Mouse (Mus musculus) CH12.LX (cell line): ENCODE results near the gene Mavs. TPM values are rescaled to one million over a fixed set of nuclear protein-coding genes. Genes with fewer than 3 reads are reported as not detected.
A peak's percentile ranks its signal among the peaks of the same experiment; 100 is the strongest.

ENCODE experiments used
- DNase-seq: peaks from one replicate; pipeline ENCODE4 v3.0.0-alpha.2; 2013; ENCODE audit errors: extremely low read depth
- H3K27ac ChIP-seq: 2 replicates; pipeline ENCODE4 v1.5.1; 2012; ENCODE audit warnings: low read depth, mild to moderate bottlenecking, control low read depth, moderate library complexity; ENCODE audit not compliant: insufficient read depth
- H3K27me3 ChIP-seq: replicated peaks from 2 replicates; pipeline ENCODE3; 2012; ENCODE audit warnings: inconsistent platforms
- H3K36me3 ChIP-seq, 2 experiments: replicated peaks in 1 of 2; 2 replicates each; pipeline versions ENCODE3 to v1.6.1; 2012; ENCODE audit warnings: inconsistent platforms in 1 of 2, low read length in 1 of 2, mild to moderate bottlenecking in 1 of 2, mixed read lengths in 1 of 2, moderate library complexity in 1 of 2; ENCODE audit not compliant: control insufficient read depth in 1 of 2, insufficient read depth in 1 of 2
- H3K4me1 ChIP-seq, 2 experiments: 2 replicates each; pipeline ENCODE4 v1.6.1; 2012; ENCODE audit warnings: inconsistent platforms in 1 of 2, moderate library complexity in 1 of 2; ENCODE audit not compliant: insufficient read depth in 2 of 2, control insufficient read depth in 1 of 2
- H3K4me2 ChIP-seq: 2 replicates; pipeline ENCODE4 v1.6.1; 2012; ENCODE audit warnings: low read depth, mild to moderate bottlenecking, control low read depth; ENCODE audit not compliant: poor library complexity, insufficient read depth, severe bottlenecking
- H3K4me3 ChIP-seq, 3 experiments: fragments of 150-350 bp in 1 of 3; sonication (generic) in 1 of 3; replicated peaks in 1 of 3; 2 replicates each; pipeline versions ENCODE3 to v1.5.1; 2011 to 2012; ENCODE audit warnings: low read depth in 2 of 3, low read length in 2 of 3, mild to moderate bottlenecking in 2 of 3, moderate library complexity in 2 of 3, control low read depth in 1 of 3, improper control_type of control experiment in 1 of 3, inconsistent platforms in 1 of 3, mixed read lengths in 1 of 3; ENCODE audit not compliant: poor library complexity in 1 of 3
- H3K79me2 ChIP-seq: replicated peaks from 2 replicates; pipeline ENCODE4 v1.6.1; 2012; ENCODE audit warnings: mild to moderate bottlenecking, moderate library complexity; ENCODE audit not compliant: control insufficient read depth, poor library complexity, insufficient read depth, severe bottlenecking; ENCODE audit errors: extremely low read depth
- H3K9ac ChIP-seq: 2 replicates; pipeline ENCODE4 v1.6.1; 2012; ENCODE audit warnings: low read depth, mild to moderate bottlenecking, control low read depth, moderate library complexity; ENCODE audit not compliant: insufficient read depth
- H3K9me3 ChIP-seq: replicated peaks from 2 replicates; pipeline ENCODE3; 2012; ENCODE audit warnings: low read length, inconsistent platforms, mixed read lengths
- BHLHE40 ChIP-seq: IDR thresholded peaks from 2 replicates; pipeline ENCODE4 v1.6.1; 2011; ENCODE audit warnings: mild to moderate bottlenecking, low read depth, low read length, improper control_type of control experiment
- CHD1 ChIP-seq: IDR thresholded peaks from 2 replicates; pipeline ENCODE4 v1.6.1; 2012; ENCODE audit warnings: low read depth, low read length, improper control_type of control experiment, inconsistent platforms
- CHD2 ChIP-seq: IDR thresholded peaks from 2 replicates; pipeline ENCODE4 v1.6.1; 2011; ENCODE audit warnings: low read length, improper control_type of control experiment
- CTCF ChIP-seq, 2 experiments: IDR thresholded peaks in 1 of 2; conservative IDR thresholded peaks in 1 of 2; 2 replicates each; pipeline ENCODE4 v1.5.1; 2011 to 2012; ENCODE audit warnings: low read depth in 2 of 2, low read length in 2 of 2, improper control_type of control experiment in 1 of 2, inconsistent platforms in 1 of 2, mild to moderate bottlenecking in 1 of 2, moderate library complexity in 1 of 2
- E2F4 ChIP-seq: IDR thresholded peaks from 2 replicates; pipeline ENCODE4 v1.6.1; 2011; ENCODE audit warnings: low read depth, low read length, improper control_type of control experiment; ENCODE audit not compliant: insufficient replicate concordance
- ELF1 ChIP-seq: IDR thresholded peaks from 2 replicates; pipeline ENCODE4 v1.6.1; 2014; ENCODE audit warnings: low read depth, mild to moderate bottlenecking, inconsistent platforms, low read length, improper control_type of control experiment
- EP300 ChIP-seq: IDR thresholded peaks from 2 replicates; pipeline ENCODE4 v1.6.1; 2011; ENCODE audit warnings: low read length, improper control_type of control experiment
- ETS1 ChIP-seq: conservative IDR thresholded peaks from 2 replicates; pipeline ENCODE4 v1.6.1; 2012; ENCODE audit warnings: low read depth, mild to moderate bottlenecking, inconsistent platforms, low read length, improper control_type of control experiment, moderate library complexity
- GABPA ChIP-seq: IDR thresholded peaks from 2 replicates; pipeline ENCODE4 v1.6.1; 2012; ENCODE audit warnings: low read depth, low read length, improper control_type of control experiment, inconsistent platforms; ENCODE audit not compliant: insufficient replicate concordance
- HCFC1 ChIP-seq: IDR thresholded peaks from 2 replicates; pipeline ENCODE4 v1.6.1; 2012; ENCODE audit warnings: low read depth, mild to moderate bottlenecking, inconsistent platforms, low read length, improper control_type of control experiment
- IRF4 ChIP-seq: IDR thresholded peaks from 2 replicates; pipeline ENCODE4 v1.6.1; 2014; ENCODE audit warnings: low read depth, mild to moderate bottlenecking, inconsistent platforms, low read length, improper control_type of control experiment
- JUN ChIP-seq: IDR thresholded peaks from 2 replicates; pipeline ENCODE4 v1.6.1; 2011; ENCODE audit warnings: low read depth, mild to moderate bottlenecking, low read length, improper control_type of control experiment, moderate library complexity; ENCODE audit not compliant: insufficient read depth
- JUND ChIP-seq: conservative IDR thresholded peaks from 2 replicates; pipeline ENCODE4 v1.6.1; 2011; ENCODE audit warnings: low read depth, low read length, improper control_type of control experiment
- KAT2A ChIP-seq: IDR thresholded peaks from 2 replicates; pipeline ENCODE4 v1.6.1; 2012; ENCODE audit warnings: low read length, improper control_type of control experiment, inconsistent platforms; ENCODE audit not compliant: insufficient replicate concordance
- MAFK ChIP-seq: IDR thresholded peaks from 2 replicates; pipeline ENCODE4 v1.6.1; 2011; ENCODE audit warnings: low read length, improper control_type of control experiment; ENCODE audit not compliant: insufficient replicate concordance
- MAX ChIP-seq: IDR thresholded peaks from 2 replicates; pipeline ENCODE4 v1.6.1; 2011; ENCODE audit warnings: low read length, improper control_type of control experiment
- MAZ ChIP-seq: IDR thresholded peaks from 2 replicates; pipeline ENCODE4 v1.6.1; 2012; ENCODE audit warnings: low read depth, mild to moderate bottlenecking, inconsistent platforms, low read length, improper control_type of control experiment, moderate library complexity
- MEF2A ChIP-seq: IDR thresholded peaks from 2 replicates; pipeline ENCODE4 v1.6.1; 2014; ENCODE audit warnings: low read depth, mild to moderate bottlenecking, inconsistent platforms, low read length, improper control_type of control experiment, borderline replicate concordance
- MXI1 ChIP-seq: IDR thresholded peaks from 2 replicates; pipeline ENCODE4 v1.6.1; 2011; ENCODE audit warnings: mild to moderate bottlenecking, low read depth, low read length, improper control_type of control experiment
- MYC ChIP-seq: IDR thresholded peaks from 2 replicates; pipeline ENCODE4 v1.6.1; 2011; ENCODE audit warnings: low read depth, mild to moderate bottlenecking, improper control_type of control experiment, low read length
- NELFE ChIP-seq: IDR thresholded peaks from 2 replicates; pipeline ENCODE4 v1.6.1; 2011; ENCODE audit warnings: low read depth, low read length, improper control_type of control experiment
- NRF1 ChIP-seq: IDR thresholded peaks from 2 replicates; pipeline ENCODE4 v1.6.1; 2014; ENCODE audit warnings: low read depth, mild to moderate bottlenecking, inconsistent platforms, low read length, improper control_type of control experiment, moderate library complexity
- PAX5 ChIP-seq: IDR thresholded peaks from 2 replicates; pipeline ENCODE4 v1.6.1; 2012; ENCODE audit warnings: low read length, inconsistent platforms, mixed read lengths
- POLR2A ChIP-seq: IDR thresholded peaks from 2 replicates; pipeline ENCODE4 v1.6.1; 2011; ENCODE audit warnings: low read depth, mild to moderate bottlenecking, improper control_type of control experiment, low read length
- POLR2AphosphoS2 ChIP-seq: IDR thresholded peaks from 2 replicates; pipeline ENCODE4 v1.6.1; 2011; ENCODE audit warnings: low read depth, low read length, improper control_type of control experiment
- RAD21 ChIP-seq: IDR thresholded peaks from 2 replicates; pipeline ENCODE4 v1.6.1; 2011; ENCODE audit warnings: low read depth, mild to moderate bottlenecking, low read length, improper control_type of control experiment, moderate library complexity
- RCOR1 ChIP-seq: conservative IDR thresholded peaks from 2 replicates; pipeline ENCODE4 v1.6.1; 2012; ENCODE audit warnings: low read depth, mild to moderate bottlenecking, inconsistent platforms, low read length, improper control_type of control experiment
- SIN3A ChIP-seq: IDR thresholded peaks from 2 replicates; pipeline ENCODE4 v1.6.1; 2012; ENCODE audit warnings: low read length, improper control_type of control experiment, inconsistent platforms
- SMC3 ChIP-seq: IDR thresholded peaks from 2 replicates; pipeline ENCODE4 v1.6.1; 2011; ENCODE audit warnings: low read depth, low read length, improper control_type of control experiment
- TBP ChIP-seq: conservative IDR thresholded peaks from 2 replicates; pipeline ENCODE4 v1.6.1; 2011; ENCODE audit warnings: low read depth, low read length, improper control_type of control experiment
- TCF12 ChIP-seq: IDR thresholded peaks from 2 replicates; pipeline ENCODE4 v1.6.1; 2014; ENCODE audit warnings: low read depth, mild to moderate bottlenecking, inconsistent platforms, low read length, improper control_type of control experiment
- UBTF ChIP-seq: IDR thresholded peaks from 2 replicates; pipeline ENCODE4 v1.6.1; 2012; ENCODE audit warnings: low read depth, mild to moderate bottlenecking, inconsistent platforms, low read length, improper control_type of control experiment, moderate library complexity
- USF1 ChIP-seq: IDR thresholded peaks from 2 replicates; pipeline ENCODE4 v1.6.1; 2014; ENCODE audit warnings: low read depth, mild to moderate bottlenecking, inconsistent platforms, low read length, improper control_type of control experiment
- USF2 ChIP-seq: conservative IDR thresholded peaks from 2 replicates; pipeline ENCODE4 v1.6.1; 2011; ENCODE audit warnings: low read depth, low read length, improper control_type of control experiment
- ZC3H11A ChIP-seq: IDR thresholded peaks from 2 replicates; pipeline ENCODE4 v1.6.1; 2012; ENCODE audit warnings: low read depth, mild to moderate bottlenecking, inconsistent platforms, low read length, improper control_type of control experiment
- ZKSCAN1 ChIP-seq: IDR thresholded peaks from 2 replicates; pipeline ENCODE4 v1.6.1; 2012; ENCODE audit warnings: low read depth, inconsistent platforms, low read length, improper control_type of control experiment, borderline replicate concordance
- ZMIZ1 ChIP-seq: IDR thresholded peaks from 2 replicates; pipeline ENCODE4 v1.6.1; 2012; ENCODE audit warnings: low read depth, mild to moderate bottlenecking, inconsistent platforms, low read length, improper control_type of control experiment
- dilution Hi-C: fragments of 300-500 bp; cut with MboI; formaldehyde crosslinking; loops from 2 replicates; pipeline ENCODE4 v1.14.3; 2020; ENCODE audit warnings: low sequenced_read_pairs; ENCODE audit not compliant: extremely low pct_unique_long_range_greater_than_20kb, extremely low pct_ligation_motif_present
- in situ Hi-C: fragments of 300-500 bp; cut with MboI; formaldehyde crosslinking; loops from 3 replicates; pipeline ENCODE4 v1.14.3; 2019; ENCODE audit warnings: low sequenced_read_pairs, low pct_ligation_motif_present, low pct_unique_long_range_greater_than_20kb, mixed read lengths
- polyA plus RNA-seq: library from polyadenylated mRNA; unstranded; fragments of >175 nt; gene quantifications from 2 replicates; pipeline ENCODE4 v1.2.1, GENCODE M21; 2012; ENCODE audit warnings: low read depth; ENCODE audit not compliant: insufficient read length
- total RNA-seq, 2 experiments: library from RNA; depleted of rRNA; stranded (reverse); fragments of 300-350 nt in 1 of 2; fragments of >200 nt in 1 of 2; gene quantifications; 2 replicates each; pipeline ENCODE4 v1.2.3; 2012 to 2014

Mavs gene
- total and polyA plus RNA-seq, 3 experiments, result 18.5 to 34.5 (median 25.6) TPM

GRCm38 (mm10) chr2:131262680-131263670, 29.1 kb downstream of the Mavs start:
- H3K4me2 ChIP-seq, result peak overlapping the region; percentile 79
- peak overlapping the region; percentile 75 to 82 (median 76) for H3K4me3 ChIP-seq
- in situ Hi-C loops, result loop anchor here (25.0 kb wide), 1 partner anchor 249 kb away; no protein-coding TSS in a partner anchor
- no peaks in the 10 kb centered on the region for H3K27me3 ChIP-seq
- peak overlapping the region; percentile 96 for H3K9ac ChIP-seq
- peaks cover 37% of the 10 kb centered on the region for H3K79me2 ChIP-seq
- H3K36me3 ChIP-seq, result peaks cover 0 to 17% of the 10 kb centered on the region in 2 experiments
- no peaks in the 10 kb centered on the region for H3K9me3 ChIP-seq
- DNase-seq, result peak; percentile 75
- H3K27ac ChIP-seq, result peak overlapping the region; percentile 74
- dilution Hi-C loops, result no loop called here
- peaks cover 6 to 27% of the 10 kb centered on the region in 2 experiments for H3K4me1 ChIP-seq
- TF ChIP-seq KAT2A, result no peak
- no peak for TF ChIP-seq NELFE
- TF ChIP-seq RCOR1, result 0 out of 2 replicates have a peak, but pooled peaks have one; percentile 8
- TF ChIP-seq ZMIZ1, result no peak; the same call in 1 of the 2 replicates
- TF ChIP-seq MYC, result no peak
- peak; percentile 33; the same call in 1 of the 2 replicates for TF ChIP-seq MAZ
- TF ChIP-seq POLR2AphosphoS2, result no peak
- no peak for TF ChIP-seq RAD21
- TF ChIP-seq E2F4, result no peak
- TF ChIP-seq ELF1, result no peak
- no peak for TF ChIP-seq PAX5
- 0 out of 2 replicates have a peak, but pooled peaks have one; percentile 3 for TF ChIP-seq BHLHE40
- TF ChIP-seq NRF1, result no peak
- no peak; the same call in 1 of the 2 replicates for TF ChIP-seq SIN3A
- no peak; the same call in 1 of the 2 replicates for TF ChIP-seq EP300
- no peak for TF ChIP-seq CTCF (conservative IDR thresholded peaks at IDR 0.05 in 1 of 2, IDR thresholded peaks at IDR 0.05 in 1 of 2; ENCODE audit: low read depth in 2 of 2, low read length in 2 of 2)
- no peak for TF ChIP-seq JUN
- no peak for TF ChIP-seq MEF2A
- no peak for TF ChIP-seq ZC3H11A
- TF ChIP-seq SMC3, result no peak
- TF ChIP-seq GABPA, result no peak
- no peak; the same call in 1 of the 2 replicates for TF ChIP-seq TCF12
- no peak for TF ChIP-seq USF2
- no peak for TF ChIP-seq ZKSCAN1
- TF ChIP-seq HCFC1, result 0 out of 2 replicates have a peak, but pooled peaks have one; percentile 9
- TF ChIP-seq ETS1, result no peak; the same call in 1 of the 2 replicates
- no peak for TF ChIP-seq CHD1
- TF ChIP-seq USF1, result no peak
- TF ChIP-seq CHD2, result no peak
- TF ChIP-seq UBTF, result peak; percentile 98
- no peak for TF ChIP-seq MAFK
- TF ChIP-seq JUND, result no peak
- no peak; the same call in 1 of the 2 replicates for TF ChIP-seq MAX
- TF ChIP-seq IRF4, result no peak
- TF ChIP-seq MXI1, result 0 out of 2 replicates have a peak, but pooled peaks have one; percentile 2
- TF ChIP-seq POLR2A, result no peak
- TF ChIP-seq TBP, result peak; percentile 14; the same call in 1 of the 2 replicates
